Mouse (Mus musculus): ENCODE results near the gene Txndc16.

GRCm38 (mm10) chr14:45135961-45136360 is 84.2 kb downstream of the Txndc16 start:
- TF ChIP-seq CTCF (IDR thresholded peaks at IDR 0.05; ENCODE audit: low read depth) (no peak), EP300 (optimal IDR thresholded peaks at IDR 0.05) (no peak)
